Mouse (Mus musculus): ENCODE measurements around the gene Pou3f1. TPM values are rescaled to one million over a fixed set of nuclear protein-coding genes. Genes with fewer than 3 reads are reported as not detected.

The Pou3f1 gene
- 0.05 TPM in 1 of 2 replicates, not detected in the other for total RNA-seq (2015)
- not detected in 2 replicates for total RNA-seq (2017)

- ATAC-seq (replicated peaks; ENCODE audit: poor library complexity), result no peak
Measured at GRCm38 (mm10) chr4:124656518-124656853, at the start of gene Pou3f1. Gene Pou3f1 (plus strand): TSS chr4:124656807.

DNA sequence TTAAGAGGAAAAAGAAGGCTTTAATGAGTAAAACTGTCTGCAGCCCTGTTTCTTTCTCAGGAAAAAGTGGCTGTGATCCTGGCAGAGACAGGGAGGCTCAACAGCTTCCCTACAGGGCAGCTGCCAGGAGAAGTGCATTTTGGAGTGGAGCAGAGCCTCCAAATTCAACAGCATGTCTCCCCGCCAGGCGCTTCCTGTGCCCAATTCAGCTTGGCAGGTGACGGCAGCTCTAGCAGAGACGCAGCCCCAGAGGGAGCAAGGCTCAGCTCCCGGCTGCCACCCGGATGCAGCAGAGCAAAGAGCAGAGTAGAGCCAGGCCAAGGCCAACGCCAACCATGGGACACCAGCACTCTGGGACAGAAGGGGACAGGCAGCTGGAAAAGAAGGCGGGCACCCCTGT is 49.4 kb upstream of the Pou3f1 start:
- no peak for ATAC-seq (replicated peaks; ENCODE audit: poor library complexity)

DNA sequence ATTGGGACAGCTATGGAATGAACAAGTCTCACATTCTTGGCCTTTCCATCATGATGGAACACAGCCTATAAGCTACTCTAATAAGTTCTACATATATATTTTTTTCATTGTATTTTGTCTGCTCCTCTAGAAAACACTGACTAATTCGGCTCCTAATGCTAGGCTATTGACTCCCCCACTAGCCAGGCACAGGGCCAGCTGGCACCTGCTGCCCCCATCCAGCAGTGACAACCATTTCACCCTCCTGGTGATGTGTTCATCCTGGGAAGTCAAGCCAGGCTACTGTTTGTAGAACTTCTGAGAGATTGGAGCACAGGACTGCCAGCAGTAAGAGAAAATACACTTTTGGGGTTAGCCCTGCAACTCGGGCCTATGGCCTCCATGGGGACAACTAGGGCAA is 46.5 kb upstream of the Pou3f1 start:
- no peak for ATAC-seq (replicated peaks; ENCODE audit: poor library complexity)

GRCm38 (mm10) chr4:124610703-124611102 is 45.9 kb upstream of the Pou3f1 start, which contains the start of gene 3100002H09Rik:
Gene 3100002H09Rik (minus strand): TSS chr4:124610803.
- no peak for ATAC-seq (replicated peaks; ENCODE audit: poor library complexity)

- ATAC-seq (replicated peaks; ENCODE audit: poor library complexity), result no peak
Measured at GRCm38 (mm10) chr4:124611768-124612167, 44.8 kb upstream of the Pou3f1 start.

DNA sequence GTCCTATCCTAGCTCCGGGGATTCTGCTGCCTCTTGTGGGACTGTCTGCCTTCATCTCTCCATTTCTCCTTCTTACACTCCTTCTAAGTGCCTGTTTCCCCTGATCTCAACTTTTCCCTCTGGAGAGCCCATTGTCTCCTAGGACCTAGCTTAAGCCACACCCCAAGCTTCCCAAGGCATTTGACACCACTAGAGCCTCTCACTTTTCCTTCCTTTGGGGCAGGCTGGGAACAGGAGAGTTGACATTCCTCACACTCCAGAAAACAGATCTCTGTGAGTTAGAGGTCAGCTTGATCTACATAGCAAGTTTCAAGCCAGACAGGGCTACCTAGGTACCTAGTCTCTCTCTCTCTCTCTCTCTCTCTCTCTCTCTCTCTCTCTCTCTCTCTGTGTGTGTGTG is 42.4 kb upstream of the Pou3f1 start:
- no peak for ATAC-seq (replicated peaks; ENCODE audit: poor library complexity)

DNA sequence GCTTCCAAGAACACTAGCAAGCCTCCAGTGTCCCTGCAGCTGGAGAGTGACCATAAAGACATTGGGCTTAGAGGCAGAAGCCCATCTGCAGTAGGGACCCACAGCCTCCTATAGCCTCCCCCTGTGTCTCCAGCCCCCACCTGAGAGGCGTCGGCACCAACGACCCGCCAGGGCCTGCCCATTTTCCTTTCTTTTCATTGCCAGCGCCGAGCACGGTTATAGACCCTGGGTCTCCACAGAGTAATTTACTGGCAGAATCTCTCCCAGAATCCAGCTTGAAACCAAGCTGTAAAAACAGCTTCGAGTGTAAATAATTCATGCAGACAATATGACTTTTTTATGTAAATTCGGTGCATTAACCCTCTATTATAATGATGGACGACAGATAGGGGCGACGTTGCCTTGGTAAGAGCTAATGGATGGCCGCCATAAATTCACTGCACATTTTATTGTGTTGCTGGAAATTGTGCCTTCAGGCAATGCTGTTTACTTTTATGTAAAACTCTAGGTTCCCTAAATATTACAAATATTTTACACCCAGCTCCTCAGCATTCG is 41.1 kb upstream of the Pou3f1 start:
- ATAC-seq (replicated peaks; ENCODE audit: poor library complexity), result no peak

DNA sequence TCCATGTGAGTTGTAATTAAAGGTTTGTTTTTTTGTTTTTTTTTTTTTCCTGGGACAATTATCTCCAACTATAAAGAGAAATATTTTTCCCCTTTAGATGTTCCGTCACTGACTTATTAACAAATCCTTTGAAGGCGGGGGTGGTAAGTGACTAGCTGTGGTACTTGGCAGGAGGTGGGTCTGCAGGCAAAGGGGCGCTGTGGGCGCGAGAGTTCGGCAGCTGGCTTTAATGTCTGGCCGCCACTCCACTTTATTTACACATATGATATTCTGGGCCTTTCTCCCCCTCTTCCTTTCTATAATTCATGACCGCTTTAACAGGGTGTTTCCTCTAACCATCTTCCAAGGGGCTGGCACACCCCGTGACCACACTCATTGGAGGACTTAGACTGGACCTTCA is 40.6 kb upstream of the Pou3f1 start:
- ATAC-seq (replicated peaks; ENCODE audit: poor library complexity), result no peak

- no peak for ATAC-seq (replicated peaks; ENCODE audit: poor library complexity)
Measured at GRCm38 (mm10) chr4:124616636-124617035, 40.0 kb upstream of the Pou3f1 start.

GRCm38 (mm10) chr4:124618599-124618998 is 38.0 kb upstream of the Pou3f1 start:
- no peak for ATAC-seq (replicated peaks; ENCODE audit: poor library complexity)

DNA sequence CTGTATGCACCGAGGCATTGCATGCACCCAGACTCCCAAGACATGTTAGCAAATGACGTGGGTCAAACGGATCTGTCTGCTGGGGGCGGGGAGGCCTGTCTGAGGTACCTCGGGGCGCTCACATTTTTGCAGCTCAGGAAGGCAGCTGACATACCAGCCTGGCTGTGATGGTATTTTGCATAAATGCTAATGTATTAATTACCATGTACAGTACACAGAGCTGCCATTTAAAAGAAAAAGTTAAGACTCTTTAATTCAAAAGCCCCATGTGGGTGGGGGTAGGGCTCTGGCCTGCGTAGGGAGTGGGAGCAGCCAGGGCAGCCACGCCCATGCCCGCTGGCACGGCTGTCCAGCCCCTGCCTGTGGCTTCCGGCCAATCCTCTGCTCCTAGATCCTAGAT is 35.2 kb upstream of the Pou3f1 start:
- no peak for ATAC-seq (replicated peaks; ENCODE audit: poor library complexity)

DNA sequence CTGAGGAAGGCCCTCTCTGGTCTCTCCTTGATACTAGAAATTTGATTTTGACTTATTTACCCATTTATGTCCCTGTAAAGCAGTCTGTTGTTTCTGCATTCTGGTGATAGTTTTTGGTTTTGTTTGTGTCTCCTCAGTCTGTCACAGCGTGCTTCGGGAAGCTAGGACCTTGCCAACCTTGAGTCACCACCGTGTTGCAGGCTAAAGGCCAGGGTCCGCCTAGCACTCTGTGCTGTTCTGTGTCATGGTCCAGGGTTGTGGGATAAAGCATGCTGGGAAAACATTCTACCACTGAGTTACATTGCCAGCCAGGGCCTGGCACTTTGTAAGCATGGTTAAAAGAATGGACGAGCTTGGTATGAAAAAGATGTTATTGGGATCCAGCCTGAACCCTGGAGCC is 34.0 kb upstream of the Pou3f1 start:
- no peak for ATAC-seq (replicated peaks; ENCODE audit: poor library complexity)

DNA sequence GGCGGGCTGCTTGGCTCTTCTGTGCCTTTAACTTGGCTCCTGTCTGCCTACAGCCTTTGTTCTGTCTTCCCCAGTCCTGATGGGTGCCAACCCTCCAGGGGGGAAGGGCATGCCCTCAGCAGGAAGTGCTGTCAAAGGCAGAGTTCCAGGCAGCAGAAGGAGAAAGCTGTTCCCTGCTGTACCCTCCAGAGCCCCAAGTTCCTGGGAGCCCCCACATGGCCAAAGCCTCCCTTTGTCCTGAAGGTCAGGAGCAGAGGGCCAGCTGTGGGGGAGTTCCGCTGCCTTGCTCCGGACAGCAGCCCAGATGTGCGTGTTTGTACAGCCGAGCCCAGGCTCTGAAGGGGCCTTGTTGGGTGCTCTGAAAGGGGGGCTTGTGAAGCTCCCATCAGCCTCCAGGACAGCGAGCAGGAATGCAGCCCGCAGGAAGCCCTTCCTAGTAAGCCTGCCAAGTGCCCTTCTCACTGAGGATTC is 32.5 kb upstream of the Pou3f1 start:
- ATAC-seq (replicated peaks; ENCODE audit: poor library complexity), result no peak

GRCm38 (mm10) chr4:124626836-124627235 is 29.8 kb upstream of the Pou3f1 start:
- ATAC-seq (replicated peaks; ENCODE audit: poor library complexity), result no peak

GRCm38 (mm10) chr4:124631456-124631855 is 25.2 kb upstream of the Pou3f1 start:
- ATAC-seq (replicated peaks; ENCODE audit: poor library complexity), result no peak

- ATAC-seq (replicated peaks; ENCODE audit: poor library complexity), result no peak
Measured at GRCm38 (mm10) chr4:124632856-124633255, 23.8 kb upstream of the Pou3f1 start.

GRCm38 (mm10) chr4:124633281-124633680 is 23.3 kb upstream of the Pou3f1 start:
- ATAC-seq (replicated peaks; ENCODE audit: poor library complexity), result peak; percentile 80

GRCm38 (mm10) chr4:124639715-124640114 is 16.9 kb upstream of the Pou3f1 start:
- ATAC-seq (replicated peaks; ENCODE audit: poor library complexity), result no peak

- no peak for ATAC-seq (replicated peaks; ENCODE audit: poor library complexity)
Measured at GRCm38 (mm10) chr4:124643859-124644258, 12.7 kb upstream of the Pou3f1 start.

GRCm38 (mm10) chr4:124644974-124645433 is 11.6 kb upstream of the Pou3f1 start:
- ATAC-seq (replicated peaks; ENCODE audit: poor library complexity), result peak; percentile 91

GRCm38 (mm10) chr4:124646591-124646990 is 10.0 kb upstream of the Pou3f1 start:
- no peak for ATAC-seq (replicated peaks; ENCODE audit: poor library complexity)

DNA sequence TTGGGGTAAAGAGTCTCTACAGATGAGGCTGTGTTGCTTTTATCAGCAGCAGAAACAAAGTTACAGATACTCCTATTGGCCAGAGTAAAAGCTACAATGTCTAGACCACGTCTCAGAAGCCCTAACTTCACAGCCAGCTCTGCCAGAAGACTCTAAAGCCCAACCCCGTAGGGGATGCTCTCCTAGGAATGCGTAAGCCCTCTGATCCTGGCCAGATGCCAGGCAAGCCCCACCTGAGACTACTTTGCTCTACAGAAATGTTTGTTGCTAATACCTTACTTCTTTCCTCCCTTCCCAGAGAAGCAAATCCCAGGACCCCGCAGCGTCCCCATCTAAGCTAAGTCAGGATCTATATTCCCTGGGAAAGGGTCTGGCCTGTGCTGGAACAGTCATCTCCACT is 8.7 kb upstream of the Pou3f1 start:
- no peak for ATAC-seq (replicated peaks; ENCODE audit: poor library complexity)

GRCm38 (mm10) chr4:124652886-124653285 is 3.7 kb upstream of the Pou3f1 start:
- no peak for ATAC-seq (replicated peaks; ENCODE audit: poor library complexity)
